Mouse (Mus musculus) embryonic facial prominence, embryonic 11.5 days (tissue): Measurements from ENCODE around the gene Rassf10. TPM values are rescaled to one million over a fixed set of nuclear protein-coding genes. Genes with fewer than 3 reads are reported as not detected.

Experiments used
- ATAC-seq: fragments of 200-750 bp; cut with Nextera tagmentation; replicated peaks from 2 replicates; pipeline ENCODE4 v1.8.0; 2017; ENCODE audit warnings: low read depth; ENCODE audit not compliant: insufficient number of reproducible peaks, low FRiP score, low TSS enrichment
- DNase-seq: peaks from one replicate; pipeline ENCODE4 v3.0.0-alpha.2; 2015; ENCODE audit warnings: low spot score
- H3K27ac ChIP-seq: fragments of 300-500 bp; sonication (generic); replicated peaks from 2 replicates; pipeline ENCODE4 v1.5.1; 2014; ENCODE audit warnings: mild to moderate bottlenecking, low read depth, low read length, control low read depth
- H3K27me3 ChIP-seq: fragments of 300-500 bp; sonication (generic); 2 replicates; pipeline ENCODE4 v1.6.1; 2014; ENCODE audit warnings: mild to moderate bottlenecking, low read length, moderate library complexity, mixed read lengths; ENCODE audit not compliant: control insufficient read depth, insufficient read depth
- H3K36me3 ChIP-seq: fragments of 300-500 bp; sonication (generic); replicated peaks from 2 replicates; pipeline ENCODE4 v1.6.1; 2014; ENCODE audit warnings: low read depth, mild to moderate bottlenecking, low read length, moderate library complexity, mixed read lengths; ENCODE audit not compliant: control insufficient read depth, insufficient read depth
- H3K4me1 ChIP-seq: fragments of 300-500 bp; sonication (generic); 2 replicates; pipeline ENCODE4 v1.6.1; 2014; ENCODE audit warnings: low read length, mixed read lengths; ENCODE audit not compliant: control insufficient read depth, insufficient read depth
- H3K4me2 ChIP-seq: fragments of 300-500 bp; sonication (generic); 2 replicates; pipeline ENCODE4 v1.6.1; 2014; ENCODE audit warnings: low read depth, mild to moderate bottlenecking, control low read depth, low read length, moderate library complexity
- H3K4me3 ChIP-seq: fragments of 300-500 bp; sonication (generic); 2 replicates; pipeline ENCODE4 v1.5.1; 2014; ENCODE audit warnings: low read depth, low read length, control low read depth
- H3K9ac ChIP-seq: fragments of 300-500 bp; sonication (generic); replicated peaks from 2 replicates; pipeline ENCODE4 v1.6.1; 2014; ENCODE audit warnings: mild to moderate bottlenecking, control low read depth, low read length
- H3K9me3 ChIP-seq: fragments of 300-500 bp; sonication (generic); replicated peaks from 2 replicates; pipeline ENCODE4 v1.6.1; 2016; ENCODE audit warnings: mild to moderate bottlenecking, low read length, inconsistent platforms, mixed read lengths; ENCODE audit not compliant: control insufficient read depth
- whole genome bisulfite sequencing: fragments of 180-500 bp; shearing (Covaris S2); extraction: QIAGEN DNeasy Blood & Tissue Kit; methylation state at CpG from one replicate; pipeline ENCODE4 v1.1.7; 2014; 5-methylcytosine and 5-hydroxymethylcytosine counted together
- polyA plus RNA-seq: library from polyadenylated mRNA; unstranded; fragments of >200 nt; fragmentation: Nextera tagmentation; extraction: Ambion mirVana; gene quantifications from 2 replicates; pipeline ENCODE4 v1.2.1, GENCODE M21; 2014

The Rassf10 gene
- 1.4 and 1.6 TPM in 2 replicates for polyA plus RNA-seq

GRCm38 (mm10) chr7:112953777-112954291 is at the start of gene Rassf10:
Gene Rassf10 (plus strand): TSS chr7:112953962.
- Histone ChIP-seq H3K4me1 (peaks cover 6% of the 10 kb centered on the region; the same call in 1 of the 2 replicates), H3K9ac (peak within 1 kb of the TSS; percentile 33), H3K27ac (no peak within 1 kb of the TSS), H3K9me3 (no peaks in the 10 kb centered on the region), H3K36me3 (no peaks in the 10 kb centered on the region), H3K4me2 (peak within 1 kb of the TSS; percentile 82), H3K4me3 (peak within 1 kb of the TSS; percentile 43), H3K27me3 (peaks cover 23% of the 10 kb centered on the region)
- WGBS: under 1% methylated on average over 38 of the region's 41 CpGs
- ATAC-seq: peak; percentile 78
- DNase-seq: peak; percentile 88

GRCm38 (mm10) chr7:112906848-112907247 is 46.9 kb upstream of the Rassf10 start:
- no peaks in the 10 kb centered on the region for H3K36me3 ChIP-seq
- H3K4me1 ChIP-seq: no peaks in the 10 kb centered on the region
- H3K27me3 ChIP-seq: no peaks in the 10 kb centered on the region
- no peaks in the 10 kb centered on the region for H3K9me3 ChIP-seq
- no peak overlapping the region for H3K4me3 ChIP-seq
- no peak overlapping the region for H3K9ac ChIP-seq
- ATAC-seq (no peak), DNase-seq (no peak)
- WGBS: 82% methylated on average over 5 of the region's 5 CpGs
- H3K4me2 ChIP-seq: no peak overlapping the region
- no peak overlapping the region for H3K27ac ChIP-seq

GRCm38 (mm10) chr7:112907468-112907867 is 46.3 kb upstream of the Rassf10 start:
- no peak overlapping the region for H3K4me2 ChIP-seq
- H3K27ac ChIP-seq: no peak overlapping the region
- H3K4me1 ChIP-seq: no peaks in the 10 kb centered on the region
- no peak overlapping the region for H3K4me3 ChIP-seq
- H3K9ac ChIP-seq: no peak overlapping the region
- H3K27me3 ChIP-seq: no peaks in the 10 kb centered on the region
- WGBS: 65% methylated on average over 2 of the region's 2 CpGs
- DNase-seq: no peak
- H3K36me3 ChIP-seq: no peaks in the 10 kb centered on the region
- no peaks in the 10 kb centered on the region for H3K9me3 ChIP-seq
- ATAC-seq: no peak

- H3K4me1 ChIP-seq: no peaks in the 10 kb centered on the region
- DNase-seq: no peak
- ATAC-seq: no peak
- no peak overlapping the region for H3K4me3 ChIP-seq
- no peak overlapping the region for H3K9ac ChIP-seq
- no peak overlapping the region for H3K4me2 ChIP-seq
- WGBS: 83% methylated on average over 10 of the region's 10 CpGs
- no peaks in the 10 kb centered on the region for H3K27me3 ChIP-seq
- H3K36me3 ChIP-seq: no peaks in the 10 kb centered on the region
- no peak overlapping the region for H3K27ac ChIP-seq
- no peaks in the 10 kb centered on the region for H3K9me3 ChIP-seq
These were observed 44.6 kb upstream of the Rassf10 start for GRCm38 (mm10) chr7:112909164-112909563.

GRCm38 (mm10) chr7:112912969-112913368 is 40.8 kb upstream of the Rassf10 start:
- DNase-seq (no peak), ATAC-seq (no peak)
- Histone ChIP-seq H3K4me1 (peaks cover 3% of the 10 kb centered on the region; the same call in 1 of the 2 replicates), H3K27me3 (no peaks in the 10 kb centered on the region), H3K4me3 (no peak overlapping the region), H3K9me3 (no peaks in the 10 kb centered on the region), H3K4me2 (no peak overlapping the region), H3K36me3 (no peaks in the 10 kb centered on the region), H3K27ac (no peak overlapping the region), H3K9ac (no peak overlapping the region)
- 86% methylated on average over 3 of the region's 3 CpGs for WGBS

- no peaks in the 10 kb centered on the region for H3K9me3 ChIP-seq
- ATAC-seq (no peak), DNase-seq (no peak)
- H3K27me3 ChIP-seq: no peaks in the 10 kb centered on the region
- H3K36me3 ChIP-seq: no peaks in the 10 kb centered on the region
- H3K4me3 ChIP-seq: no peak overlapping the region
- WGBS: 84% methylated on average over 4 of the region's 4 CpGs
- H3K27ac ChIP-seq: no peak overlapping the region
- H3K4me1 ChIP-seq: peaks cover 3% of the 10 kb centered on the region; the same call in 1 of the 2 replicates
- no peak overlapping the region for H3K4me2 ChIP-seq
- no peak overlapping the region for H3K9ac ChIP-seq
These were observed 38.2 kb upstream of the Rassf10 start for GRCm38 (mm10) chr7:112915571-112915970.

GRCm38 (mm10) chr7:112917613-112918278 is 36.0 kb upstream of the Rassf10 start:
- Histone ChIP-seq H3K4me1 (peaks cover 3% of the 10 kb centered on the region; the same call in 1 of the 2 replicates), H3K9ac (no peak overlapping the region), H3K27ac (no peak overlapping the region), H3K4me3 (no peak overlapping the region), H3K36me3 (no peaks in the 10 kb centered on the region), H3K4me2 (no peak overlapping the region), H3K27me3 (no peaks in the 10 kb centered on the region), H3K9me3 (no peaks in the 10 kb centered on the region)
- no peak for ATAC-seq
- DNase-seq: no peak
- WGBS: 49% methylated on average over 10 of the region's 10 CpGs

GRCm38 (mm10) chr7:112918279-112918991 is 35.3 kb upstream of the Rassf10 start:
- peaks cover 3% of the 10 kb centered on the region; the same call in 1 of the 2 replicates for H3K4me1 ChIP-seq
- H3K4me2 ChIP-seq: no peak overlapping the region
- 58% methylated on average over 22 of the region's 22 CpGs for WGBS
- no peaks in the 10 kb centered on the region for H3K9me3 ChIP-seq
- ATAC-seq (peak; percentile 53), DNase-seq (no peak)
- no peak overlapping the region for H3K9ac ChIP-seq
- H3K36me3 ChIP-seq: no peaks in the 10 kb centered on the region
- H3K27me3 ChIP-seq: no peaks in the 10 kb centered on the region
- H3K4me3 ChIP-seq: no peak overlapping the region
- H3K27ac ChIP-seq: no peak overlapping the region
